Mouse (Mus musculus) left cerebral cortex, adult 18-20 months (tissue): ENCODE data around the gene Large2. TPM values are rescaled to one million over a fixed set of nuclear protein-coding genes. Genes with fewer than 3 reads are reported as not detected.
"Not testable (repeated sequence)": the region's sequence is repeated elsewhere in the genome, so short reads cannot be mapped to it uniquely, and the experiment has no call there.

ENCODE experiments used
- DNase-seq, 2 experiments: peaks; one replicate each; pipeline ENCODE4 v3.0.0; 2021 to 2022; ENCODE audit warnings: low spot score in 2 of 2, mixed read lengths in 1 of 2
- long read RNA-seq, 2 experiments: library from polyadenylated mRNA; stranded (forward); transcript quantifications; one replicate each; pipeline ENCODE4 v2.0.0; 2021
- total RNA-seq, 2 experiments: library from RNA; stranded (reverse); gene quantifications; 2 replicates each; pipeline ENCODE4 v1.2.3; 2021

The Large2 gene
- 1 to 10 TPM in 1 of 2 experiments, not detected in 1; 1.0 TPM for total RNA-seq
- long read RNA-seq, experiment 1, partial matches to known transcripts = 0 of 1 reads
- long read RNA-seq, experiment 1, other reads (novel, unspliced or antisense) = 1 of 1 reads
- long read RNA-seq, experiment 2, partial matches to known transcripts = 0 of 1 reads
- long read RNA-seq, experiment 2, other reads (novel, unspliced or antisense) = 1 of 1 reads

DNA sequence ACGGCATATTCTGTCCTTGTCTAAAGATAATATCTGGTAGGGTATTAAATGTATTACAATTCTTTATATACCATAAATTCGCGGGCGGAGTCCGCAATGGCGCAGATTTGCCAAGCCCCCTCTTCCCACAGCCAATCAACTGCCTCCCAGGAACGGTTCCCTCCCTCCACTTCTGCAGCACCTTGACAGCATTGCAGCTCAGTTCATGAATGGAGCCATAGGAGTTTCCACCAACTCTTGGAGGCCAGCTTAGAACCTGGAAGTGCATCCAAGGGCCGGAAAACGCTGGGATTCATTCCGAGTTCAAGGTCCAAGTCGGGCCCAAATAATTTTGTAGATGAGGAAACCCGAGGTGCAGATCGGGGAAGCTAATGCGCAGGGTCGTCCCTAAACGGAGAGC is at the start of gene Large2, which contains the start of gene Pex16:
Gene Large2, minus strand, starts transcription at position 356 of the 400 bp plus-strand sequence.
Gene Pex16, plus strand, starts transcription at position 163 of the 400 bp plus-strand sequence.
- DNase-seq = peak; percentile 53 to 58

GRCm38 (mm10) chr2:92423702-92424461 is 49.2 kb upstream of the Large2 start:
- DNase-seq = peak; percentile 80 to 83

GRCm38 (mm10) chr2:92423156-92423555 is 48.5 kb upstream of the Large2 start:
- no peak for DNase-seq

GRCm38 (mm10) chr2:92422388-92423135 is 47.9 kb upstream of the Large2 start:
- no peak for DNase-seq

GRCm38 (mm10) chr2:92421723-92422387 is 47.2 kb upstream of the Large2 start:
- DNase-seq = no peak

DNA sequence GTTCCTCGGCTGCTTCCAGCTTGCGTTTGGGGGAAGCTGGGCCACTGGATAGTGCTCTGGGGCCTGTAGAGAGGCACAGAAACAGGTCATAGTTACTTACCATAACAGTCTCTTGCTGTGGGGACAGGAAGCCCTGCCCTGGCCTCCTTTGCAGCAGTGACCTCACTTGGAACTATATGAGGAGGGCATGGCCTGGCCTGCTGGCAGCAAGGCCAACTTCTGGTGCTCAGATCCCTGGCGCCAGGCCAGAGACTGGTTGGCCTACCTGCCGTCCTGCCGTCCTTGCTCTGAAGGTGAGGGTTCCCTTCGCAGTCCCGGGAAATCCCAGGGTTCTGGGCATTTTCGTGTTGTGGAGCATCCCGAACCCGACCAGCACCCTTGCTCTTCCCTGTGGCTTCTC is 37.0 kb upstream of the Large2 start:
- no peak for DNase-seq

DNA sequence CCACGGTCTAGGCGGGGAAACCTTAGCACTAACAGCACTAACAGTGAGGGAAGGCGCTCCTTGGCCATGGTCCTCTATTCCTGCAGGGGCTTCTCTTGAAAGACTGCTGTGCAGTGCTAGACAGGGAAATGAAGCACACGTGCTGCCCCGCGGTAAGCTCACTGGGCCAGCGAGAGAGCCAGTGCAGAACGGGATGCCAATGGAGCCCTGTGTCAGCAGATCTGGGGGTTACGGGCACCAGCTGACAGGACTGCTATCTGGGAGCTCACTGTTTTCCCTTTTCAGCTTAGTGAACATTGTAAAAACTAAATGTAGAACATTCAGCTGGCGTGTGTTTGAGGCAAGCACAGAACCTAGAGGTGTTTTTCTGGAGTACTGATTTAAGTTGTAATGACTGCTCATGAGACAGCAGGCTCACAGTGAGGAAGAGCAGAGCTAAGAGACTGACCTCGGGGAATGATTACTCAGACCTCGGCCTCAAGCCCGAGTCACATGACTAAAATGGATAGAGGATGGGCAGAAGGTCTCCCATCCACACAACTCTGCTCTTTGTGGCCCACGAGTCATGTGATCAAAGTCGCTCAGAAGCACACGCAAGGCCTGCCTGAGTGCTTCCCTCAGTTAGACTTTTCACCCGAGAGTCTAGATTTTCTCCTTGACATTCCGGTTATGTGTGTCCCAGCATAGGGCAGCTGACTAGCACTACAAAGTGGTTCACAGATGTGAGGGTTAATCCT is 33.8 kb upstream of the Large2 start:
- no peak for DNase-seq

DNA sequence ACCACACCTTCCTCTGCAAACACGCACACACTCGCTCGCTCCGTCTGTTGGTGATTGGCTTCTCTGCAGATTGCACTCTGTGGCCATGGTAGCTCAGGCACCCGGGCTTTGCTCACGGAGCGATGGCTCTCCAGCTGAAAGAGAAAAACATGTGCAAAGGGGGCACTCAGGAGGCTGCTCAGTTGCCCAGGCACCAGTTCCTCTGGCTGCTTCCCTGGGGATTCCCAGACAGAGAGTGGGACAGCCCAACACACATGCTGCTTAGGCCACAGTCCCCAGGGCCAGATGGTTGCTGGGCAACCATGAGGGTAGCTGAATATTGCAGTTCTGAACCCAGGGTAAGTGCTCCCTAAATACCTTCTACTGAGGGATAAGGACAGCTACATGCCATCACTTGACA is 31.0 kb upstream of the Large2 start:
- DNase-seq = no peak

GRCm38 (mm10) chr2:92404737-92405136 is 30.1 kb upstream of the Large2 start:
- no peak for DNase-seq

GRCm38 (mm10) chr2:92403776-92404319 is 29.2 kb upstream of the Large2 start:
- no peak for DNase-seq

DNA sequence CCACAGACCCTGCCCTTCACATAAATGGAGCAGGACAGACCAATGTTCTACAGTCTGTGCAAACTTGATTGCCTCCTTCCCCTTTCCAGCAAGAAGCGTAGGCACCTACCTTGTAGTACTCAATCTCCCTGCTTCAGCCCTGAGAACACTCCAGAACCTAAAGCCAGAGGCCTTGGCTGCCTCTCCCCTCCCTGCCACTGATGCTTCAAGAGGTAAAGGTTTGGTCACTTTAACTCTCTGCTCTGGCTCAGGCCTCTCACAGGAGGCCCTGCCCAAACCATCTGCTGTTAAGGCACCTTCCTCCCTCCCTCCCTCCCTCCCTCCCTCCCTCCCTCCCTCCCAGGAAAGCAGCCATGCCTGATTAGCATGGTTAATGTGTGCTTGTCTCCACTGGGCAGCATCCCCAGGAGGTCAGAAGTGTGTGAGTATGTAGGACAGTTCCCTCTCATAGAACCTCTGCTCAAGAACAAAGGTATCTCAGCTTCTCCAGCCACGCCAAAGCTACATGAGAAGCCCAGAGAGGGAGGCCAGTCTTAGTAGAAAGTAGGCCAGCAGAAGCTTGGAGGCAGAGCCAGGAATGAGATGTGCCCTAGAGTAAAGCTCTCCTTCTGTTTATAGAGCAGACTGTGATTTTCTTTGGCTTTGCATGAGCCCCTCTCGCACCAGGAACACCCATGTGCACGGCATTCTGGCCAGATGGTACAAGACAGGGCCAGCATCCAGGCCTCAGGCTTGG is 28.1 kb upstream of the Large2 start:
- DNase-seq = no peak

GRCm38 (mm10) chr2:92401091-92401561 is 26.5 kb upstream of the Large2 start, which contains the start of gene Mapk8ip1:
Gene Mapk8ip1 (minus strand): TSS chr2:92401263.
- no peak for DNase-seq

GRCm38 (mm10) chr2:92400682-92401081 is 26.0 kb upstream of the Large2 start:
- DNase-seq = no peak

- DNase-seq = not testable (repeated sequence)
These were observed 25.2 kb upstream of the Large2 start for GRCm38 (mm10) chr2:92399877-92400276.

GRCm38 (mm10) chr2:92397436-92397835 is 22.8 kb upstream of the Large2 start:
- DNase-seq = no peak

GRCm38 (mm10) chr2:92395535-92395934 is 20.9 kb upstream of the Large2 start:
- no peak for DNase-seq

DNA sequence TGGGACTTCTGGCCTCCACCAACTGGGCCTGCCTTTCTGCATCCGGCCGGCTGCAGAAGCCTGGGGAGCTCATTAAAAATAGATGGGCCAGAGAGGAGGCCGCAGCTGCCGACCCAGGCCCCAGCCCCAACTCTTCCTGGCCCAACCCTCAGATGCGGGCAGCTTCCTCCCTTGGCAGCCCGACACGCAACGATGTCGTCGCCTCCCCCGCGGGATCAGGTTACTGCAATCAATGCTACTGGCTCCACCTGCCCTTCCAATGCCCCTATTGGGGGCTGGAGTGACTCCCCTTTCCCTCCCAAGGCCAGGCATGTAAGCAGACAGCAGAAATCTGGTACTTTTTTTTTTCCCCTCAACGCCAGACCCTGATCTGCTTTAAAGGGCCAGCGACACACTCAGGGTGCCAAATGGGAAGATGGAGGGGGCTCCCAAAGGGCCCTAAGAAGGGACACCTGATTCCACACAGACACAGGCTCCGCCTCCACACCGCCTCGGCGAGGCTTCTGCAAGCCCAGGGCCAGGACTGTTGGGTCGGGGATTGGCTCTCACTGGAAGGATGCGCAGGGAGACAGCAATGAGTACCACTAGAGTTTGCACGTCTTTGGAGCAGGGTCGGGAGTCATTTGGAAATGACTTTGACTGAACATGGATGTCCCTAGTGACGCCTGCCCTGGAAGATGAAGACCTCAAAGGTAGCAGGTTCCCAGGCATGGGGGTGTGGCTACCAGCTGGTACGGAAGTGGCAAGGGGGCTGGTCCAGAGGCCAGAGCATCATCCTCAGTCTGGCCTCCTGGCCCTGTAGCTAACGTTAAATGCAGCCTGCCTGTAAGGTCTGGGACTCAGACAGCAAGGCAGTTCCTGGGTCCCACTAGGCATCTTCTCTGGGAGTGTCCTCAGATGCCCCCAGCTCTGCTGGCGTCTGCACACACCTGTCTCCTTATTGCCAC is 17.9 kb upstream of the Large2 start:
- no peak for DNase-seq

DNA sequence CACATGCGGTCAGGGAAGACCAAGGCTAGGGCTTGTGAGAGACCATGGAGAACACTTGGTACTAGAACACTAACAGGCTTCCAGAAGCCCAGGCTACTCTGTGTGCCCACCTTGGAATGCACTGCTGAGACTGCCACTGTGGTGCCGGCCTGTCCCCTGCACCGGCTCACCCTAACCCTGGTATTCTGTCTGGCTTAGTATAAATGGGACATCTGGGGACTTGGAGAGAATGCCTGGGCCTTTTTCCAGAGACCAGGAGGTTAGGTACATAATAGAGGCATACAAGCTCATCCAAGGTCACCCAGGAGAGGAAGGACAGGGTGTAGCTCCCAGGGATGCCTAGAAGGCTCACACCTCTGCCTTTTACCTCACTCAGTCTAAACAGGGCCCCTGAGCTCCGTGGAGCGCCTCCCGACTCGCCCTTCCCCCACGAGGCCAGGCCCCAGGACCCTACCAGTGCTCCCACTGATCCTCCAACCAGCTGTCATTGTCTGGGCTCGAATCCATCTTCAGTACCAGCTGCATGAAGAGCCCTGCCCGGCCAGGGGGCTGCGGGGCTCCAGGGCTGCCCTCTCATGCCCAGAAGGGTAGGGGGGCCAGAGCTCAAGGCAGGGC is 17.1 kb upstream of the Large2 start:
- DNase-seq = no peak
